Mouse (Mus musculus) neural tube, embryonic 12.5 days (tissue): ENCODE results near the gene Arsk. TPM values are rescaled to one million over a fixed set of nuclear protein-coding genes. Genes with fewer than 3 reads are reported as not detected.
A peak's percentile ranks its signal among the peaks of the same experiment; 100 is the strongest.

Experiments
- ATAC-seq: fragments of 200-750 bp; cut with Nextera tagmentation; 2 replicates; pipeline ENCODE4 v1.8.0; 2017; ENCODE audit warnings: low read depth, mild to moderate bottlenecking, moderate TSS enrichment, moderate library complexity; ENCODE audit not compliant: low FRiP score
- H3K27ac ChIP-seq: fragments of 300-500 bp; sonication (generic); 2 replicates; pipeline ENCODE4 v1.5.1; 2016
- H3K27me3 ChIP-seq: fragments of 300-500 bp; sonication (generic); replicated peaks from 2 replicates; pipeline ENCODE4 v1.6.1; 2016; ENCODE audit warnings: mild to moderate bottlenecking
- H3K36me3 ChIP-seq: fragments of 300-500 bp; sonication (generic); 2 replicates; pipeline ENCODE4 v1.6.1; 2016; ENCODE audit warnings: mild to moderate bottlenecking
- H3K4me1 ChIP-seq: fragments of 300-500 bp; sonication (generic); 2 replicates; pipeline ENCODE4 v1.6.1; 2016
- H3K4me2 ChIP-seq: fragments of 300-500 bp; sonication (generic); replicated peaks from 2 replicates; pipeline ENCODE4 v1.6.1; 2016; ENCODE audit warnings: mild to moderate bottlenecking
- H3K4me3 ChIP-seq: fragments of 300-500 bp; sonication (generic); 2 replicates; pipeline ENCODE4 v1.5.1; 2016
- H3K9ac ChIP-seq: fragments of 300-500 bp; sonication (generic); 2 replicates; pipeline ENCODE4 v1.6.1; 2016; ENCODE audit warnings: mild to moderate bottlenecking
- H3K9me3 ChIP-seq: fragments of 300-500 bp; sonication (generic); 2 replicates; pipeline ENCODE4 v1.6.1; 2016; ENCODE audit warnings: mild to moderate bottlenecking
- WGBS: fragments of 180-500 bp; shearing (Covaris S2); methylation state at CpG from one replicate; pipeline ENCODE4 v1.1.7; 2016; 5-methylcytosine and 5-hydroxymethylcytosine counted together
- polyA plus RNA-seq: library from polyadenylated mRNA; unstranded; fragments of >200 nt; fragmentation: Nextera tagmentation; extraction: Ambion mirVana; gene quantifications from 2 replicates; pipeline ENCODE4 v1.2.1, GENCODE M21; 2016

Arsk gene
- polyA plus RNA-seq, 1 experiment from 2014 or later = 5.0 TPM

DNA sequence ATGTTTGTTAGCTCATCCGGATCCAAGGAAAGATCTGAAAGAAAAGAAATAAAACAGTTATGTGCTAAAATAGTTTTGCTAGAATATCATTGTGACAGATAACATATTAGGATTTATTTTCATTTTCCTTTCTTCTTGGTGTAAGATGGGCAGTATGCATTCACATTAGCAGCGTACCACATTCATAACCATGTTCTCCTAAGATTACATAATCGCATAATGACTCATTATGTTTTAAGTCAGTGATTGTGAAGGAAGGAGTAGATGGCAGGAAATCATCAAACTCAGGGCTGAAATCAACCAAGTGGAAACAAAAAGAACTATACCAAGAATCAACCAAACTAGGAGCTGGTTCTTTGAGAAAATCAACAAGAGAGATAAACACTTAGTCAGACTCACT lies 35.9 kb downstream of the Arsk start:
- ATAC-seq = no peak
- H3K27ac ChIP-seq = no peak overlapping the region
- no peak overlapping the region for H3K9ac ChIP-seq
- H3K27me3 ChIP-seq = peaks cover 8% of the 10 kb centered on the region; the same call in 1 of the 2 replicates
- H3K9me3 ChIP-seq = no peaks in the 10 kb centered on the region
- H3K4me1 ChIP-seq = no peaks in the 10 kb centered on the region
- H3K36me3 ChIP-seq = 0 out of 2 replicates have a peak, but pooled peaks cover 9% of the 10 kb centered on the region
- no peak overlapping the region for H3K4me3 ChIP-seq
- 92% methylated on average over 3 of the region's 3 CpGs for WGBS
- H3K4me2 ChIP-seq = no peak overlapping the region

DNA sequence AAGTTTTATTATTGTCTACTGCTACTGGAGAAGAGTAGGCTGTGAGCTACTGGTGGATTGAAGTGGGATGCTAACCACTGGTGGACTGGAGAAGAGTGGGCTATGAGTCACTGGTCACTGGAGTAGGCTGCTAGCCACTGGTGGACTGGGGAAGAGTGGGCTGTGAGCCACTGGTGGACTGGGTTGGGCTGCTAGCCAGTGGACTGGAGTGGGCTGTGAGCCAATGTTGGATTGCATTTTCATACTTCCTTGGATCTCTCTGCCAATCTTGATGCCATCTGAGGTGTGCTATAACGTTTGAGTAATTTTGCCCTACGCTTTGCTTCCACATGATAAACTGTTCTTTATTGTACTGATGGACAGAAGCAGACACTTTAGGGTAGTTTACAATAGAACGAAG lies 36.3 kb downstream of the Arsk start:
- 0 out of 2 replicates have a peak, but pooled peaks cover 9% of the 10 kb centered on the region for H3K36me3 ChIP-seq
- H3K4me2 ChIP-seq = no peak overlapping the region
- peaks cover 11% of the 10 kb centered on the region; the same call in 1 of the 2 replicates for H3K27me3 ChIP-seq
- H3K4me1 ChIP-seq = no peaks in the 10 kb centered on the region
- H3K9me3 ChIP-seq = no peaks in the 10 kb centered on the region
- 89% methylated on average over 3 of the region's 3 CpGs for WGBS
- H3K9ac ChIP-seq = no peak overlapping the region
- ATAC-seq = no peak
- no peak overlapping the region for H3K4me3 ChIP-seq
- H3K27ac ChIP-seq = no peak overlapping the region

DNA sequence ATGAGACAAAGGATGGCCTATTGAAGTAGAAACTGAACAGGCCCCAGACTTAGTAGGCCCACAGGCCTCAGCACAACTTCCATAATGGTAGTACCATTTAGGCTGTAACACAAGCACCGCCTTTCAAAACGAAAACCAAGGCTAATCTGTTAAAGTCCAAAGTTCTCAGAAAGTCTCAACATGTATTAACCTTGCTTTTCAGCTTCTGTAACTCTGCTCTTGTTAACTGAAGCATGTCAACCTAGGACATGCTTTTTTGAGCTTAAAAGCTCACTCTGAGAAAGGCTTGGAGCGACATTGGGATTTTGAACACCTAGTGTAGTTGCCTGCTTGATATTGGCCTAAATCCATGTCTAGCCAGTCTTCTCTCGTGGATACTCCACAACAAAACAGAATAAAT lies 38.9 kb downstream of the Arsk start:
- 93% methylated on average over 4 of the region's 4 CpGs for WGBS

DNA sequence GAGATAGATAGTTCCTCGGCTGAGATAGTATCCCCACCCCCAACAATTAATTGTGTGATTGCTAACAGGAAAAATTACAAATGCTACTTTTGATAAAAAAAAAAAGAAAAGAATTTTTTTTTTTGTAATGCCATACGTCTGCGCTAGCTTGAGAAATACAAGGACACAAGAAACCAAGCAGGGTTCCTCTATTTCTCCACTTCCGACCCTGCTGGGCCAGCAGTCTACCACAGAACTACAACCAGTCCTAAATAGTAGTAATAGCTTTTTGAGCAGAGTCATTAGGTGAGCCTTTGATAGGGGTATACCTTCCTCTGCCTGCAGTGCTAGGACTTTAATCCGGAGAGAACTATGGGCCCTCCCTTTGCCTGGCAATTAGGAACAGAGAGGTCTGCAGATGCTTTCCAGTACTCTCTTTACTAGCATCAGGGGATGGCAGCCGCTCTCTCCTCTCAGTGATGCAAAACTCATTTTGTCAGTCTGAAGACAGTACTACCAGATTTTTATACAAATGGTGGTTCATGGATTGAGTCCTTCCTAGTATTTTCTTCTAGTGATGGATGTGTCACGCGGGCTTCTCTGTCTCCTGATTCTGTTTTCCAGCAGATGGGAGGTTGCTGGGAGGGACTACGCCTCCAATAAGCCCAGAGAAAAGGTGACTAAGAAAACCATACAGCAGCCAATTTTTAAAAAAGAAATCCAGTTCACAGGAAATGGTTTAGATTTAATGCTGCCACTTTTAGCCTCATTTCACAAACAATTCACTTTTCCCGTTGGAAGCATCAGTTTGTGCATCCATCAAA lies 41.0 kb downstream of the Arsk start:
- WGBS = 64% methylated on average over 10 of the region's 10 CpGs
- H3K36me3 ChIP-seq = no peaks in the 10 kb centered on the region
- H3K4me3 ChIP-seq = no peak overlapping the region
- no peak for ATAC-seq
- no peaks in the 10 kb centered on the region for H3K9me3 ChIP-seq
- H3K27me3 ChIP-seq = peaks cover 43% of the 10 kb centered on the region
- H3K4me1 ChIP-seq = peaks cover 17% of the 10 kb centered on the region
- no peak overlapping the region for H3K9ac ChIP-seq
- no peak overlapping the region for H3K27ac ChIP-seq
- peak overlapping the region; percentile 99; the same call in 1 of the 2 replicates for H3K4me2 ChIP-seq

More for the DNA sequence above, 38.9 kb downstream of the Arsk start:
- no peak overlapping the region for H3K4me3 ChIP-seq
- no peaks in the 10 kb centered on the region for H3K9me3 ChIP-seq
- no peak overlapping the region for H3K27ac ChIP-seq
- peaks cover 33% of the 10 kb centered on the region for H3K27me3 ChIP-seq
- no peak overlapping the region for H3K9ac ChIP-seq
- ATAC-seq = no peak
- H3K36me3 ChIP-seq = 0 out of 2 replicates have a peak, but pooled peaks cover 3% of the 10 kb centered on the region
- H3K4me1 ChIP-seq = peaks cover 17% of the 10 kb centered on the region
- H3K4me2 ChIP-seq = no peak overlapping the region

DNA sequence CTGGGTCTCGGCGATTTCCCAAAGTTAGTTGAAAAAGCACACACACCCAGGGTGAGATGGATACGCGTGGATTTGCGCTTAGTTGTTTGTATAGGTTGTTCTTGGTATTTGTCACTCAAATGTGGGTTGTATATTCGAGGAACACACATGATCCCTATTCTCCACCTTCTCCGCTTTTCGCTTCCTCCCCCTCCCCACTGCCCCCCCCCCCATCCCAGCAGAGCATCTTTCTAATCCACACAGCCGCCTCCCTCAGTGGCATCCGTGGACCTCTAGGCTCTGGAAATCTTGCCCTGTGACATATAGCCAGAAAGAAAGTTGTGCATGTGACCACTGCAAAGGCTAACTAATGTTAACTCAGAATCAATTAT lies 41.6 kb downstream of the Arsk start, which contains the start of gene Gpr150:
Gene Gpr150 (minus strand): TSS at position 101 of the 371 bp plus-strand sequence.
- ATAC-seq = peak; percentile 1; the same call in 1 of the 2 replicates
- Histone ChIP-seq H3K27me3 (peaks cover 43% of the 10 kb centered on the region), H3K4me2 (peak within 1 kb of the TSS; percentile 99), H3K4me3 (peak within 1 kb of the TSS; percentile 50), H3K9me3 (no peaks in the 10 kb centered on the region), H3K4me1 (peaks cover 17% of the 10 kb centered on the region), H3K27ac (no peak within 1 kb of the TSS), H3K36me3 (no peaks in the 10 kb centered on the region), H3K9ac (peak within 1 kb of the TSS; percentile 56)
- 16% methylated on average over 10 of the region's 10 CpGs for WGBS

DNA sequence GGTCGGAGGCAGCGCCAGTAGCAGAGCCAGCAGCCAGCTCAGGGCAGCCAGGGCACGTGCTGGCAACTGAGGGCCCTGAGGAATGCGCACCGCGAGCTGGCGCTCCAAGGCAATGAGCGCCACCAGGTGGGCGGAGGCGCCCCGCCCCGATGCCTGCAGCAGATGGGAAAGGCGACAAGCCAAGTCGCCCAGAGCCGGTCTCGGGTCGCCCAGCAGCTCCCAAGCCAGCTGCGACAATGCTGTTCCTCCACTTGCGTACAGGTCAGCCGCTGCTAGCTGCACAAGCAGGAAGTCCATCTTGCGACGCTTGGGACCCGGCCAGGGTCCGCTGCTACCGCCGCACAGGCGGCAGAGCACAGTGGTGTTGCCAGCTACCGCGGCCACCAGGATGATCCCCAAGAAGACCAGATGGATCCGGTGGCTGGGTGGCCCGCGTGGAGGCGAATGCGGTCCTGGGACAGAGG lies 42.2 kb downstream of the Arsk start:
- Histone ChIP-seq H3K36me3 (no peaks in the 10 kb centered on the region), H3K4me2 (peak overlapping the region; percentile 99), H3K9me3 (no peaks in the 10 kb centered on the region), H3K27ac (no peak overlapping the region), H3K9ac (peak overlapping the region; percentile 56), H3K27me3 (peaks cover 43% of the 10 kb centered on the region), H3K4me1 (peaks cover 17% of the 10 kb centered on the region), H3K4me3 (peak overlapping the region; percentile 50)
- peak; percentile 94 for ATAC-seq
- under 1% methylated on average over 34 of the region's 34 CpGs for WGBS

DNA sequence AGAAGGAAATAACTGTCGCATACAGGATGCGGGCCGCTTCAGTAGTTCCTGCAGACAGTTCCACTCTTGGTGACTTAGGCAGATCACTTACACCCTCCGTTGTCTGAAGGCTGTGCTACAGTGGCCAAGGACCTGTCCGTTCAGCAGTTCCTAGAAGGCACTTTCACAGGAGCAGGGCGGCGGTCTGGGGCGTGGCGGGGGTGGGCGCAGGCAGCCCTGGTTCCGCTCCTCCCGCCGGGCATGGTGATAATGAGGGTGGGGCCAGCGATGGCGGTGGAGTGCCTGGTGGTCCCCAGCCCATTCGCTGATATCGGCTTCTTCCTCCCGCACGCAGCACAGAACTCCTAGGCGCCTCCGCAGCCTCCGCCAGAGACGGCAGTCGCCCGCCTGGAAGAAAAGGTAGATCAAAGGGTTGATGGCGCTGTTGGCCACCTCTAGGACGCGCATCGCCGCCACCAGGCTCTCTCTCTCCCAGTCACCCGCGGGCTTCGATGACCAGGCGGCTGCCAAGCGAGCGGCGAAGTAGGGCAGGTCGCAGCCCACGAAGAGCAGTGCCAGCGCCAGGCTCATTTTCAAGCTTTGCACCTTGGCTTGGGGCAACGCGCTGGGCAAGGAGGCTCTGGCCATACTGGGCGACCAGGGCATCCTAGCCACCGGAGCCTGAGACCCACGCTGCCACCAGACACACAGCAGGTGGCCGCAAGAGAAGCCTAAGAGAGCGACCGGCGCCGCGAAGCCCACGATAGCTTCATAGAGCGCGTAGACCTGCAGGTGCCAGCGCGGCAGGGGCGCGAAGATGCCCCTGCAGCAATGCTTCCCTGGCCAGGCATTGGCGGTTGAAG lies 42.8 kb downstream of the Arsk start:
- Histone ChIP-seq H3K27ac (no peak overlapping the region), H3K27me3 (peaks cover 43% of the 10 kb centered on the region), H3K4me1 (peaks cover 17% of the 10 kb centered on the region), H3K9ac (peak overlapping the region; percentile 56), H3K4me2 (peak overlapping the region; percentile 99), H3K9me3 (no peaks in the 10 kb centered on the region), H3K4me3 (peak overlapping the region; percentile 50), H3K36me3 (no peaks in the 10 kb centered on the region)
- peak; percentile 55 for ATAC-seq
- under 1% methylated on average over 59 of the region's 59 CpGs for whole genome bisulfite sequencing

DNA sequence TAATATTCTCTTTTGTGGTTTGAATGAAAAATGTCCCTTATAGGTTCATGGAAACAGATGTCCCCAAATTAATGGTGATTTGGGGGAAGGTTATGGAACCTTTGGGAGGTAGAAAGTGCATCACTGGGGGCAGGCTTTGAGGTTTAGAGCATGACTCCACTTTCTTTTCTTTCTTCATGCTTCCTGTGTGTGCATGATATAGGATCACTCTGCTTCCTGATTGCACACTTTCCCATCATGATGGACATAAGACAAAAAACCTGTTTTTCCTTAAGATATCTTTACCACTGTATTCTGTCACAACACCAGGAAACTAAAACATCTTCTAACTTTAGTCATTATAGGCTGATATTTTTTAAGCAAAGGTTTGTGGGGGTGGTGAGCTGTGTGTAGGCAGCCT lies 53.5 kb downstream of the Arsk start:
- Histone ChIP-seq H3K9me3 (no peaks in the 10 kb centered on the region), H3K4me3 (no peak overlapping the region), H3K4me1 (no peaks in the 10 kb centered on the region), H3K27me3 (no peaks in the 10 kb centered on the region), H3K9ac (no peak overlapping the region), H3K36me3 (no peaks in the 10 kb centered on the region), H3K27ac (no peak overlapping the region), H3K4me2 (no peak overlapping the region)
- ATAC-seq = no peak

DNA sequence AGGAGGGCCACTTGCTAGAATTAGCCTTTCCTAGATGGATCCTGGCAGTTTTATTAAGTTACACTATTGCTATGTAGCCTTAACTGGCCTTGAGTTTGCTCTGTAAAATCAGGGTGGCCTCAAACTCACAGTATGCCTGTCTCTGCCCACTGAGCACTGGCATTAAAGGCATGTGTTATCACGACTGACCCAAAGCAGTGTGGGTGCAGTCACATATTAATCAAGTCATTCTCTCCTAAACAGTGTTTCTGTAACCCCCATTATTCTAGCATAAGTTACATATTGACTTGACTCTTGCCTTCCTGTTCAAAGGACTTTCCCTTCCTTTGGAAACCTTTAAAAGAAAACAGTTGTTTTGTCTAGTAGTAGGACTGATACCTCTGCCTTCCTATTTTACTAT lies 56.0 kb downstream of the Arsk start:
- ATAC-seq = no peak
- WGBS = 70% methylated on average over 1 of the region's 1 CpGs
- H3K4me2 ChIP-seq = no peak overlapping the region
- no peak overlapping the region for H3K9ac ChIP-seq
- H3K36me3 ChIP-seq = no peaks in the 10 kb centered on the region
- H3K27me3 ChIP-seq = no peaks in the 10 kb centered on the region
- no peaks in the 10 kb centered on the region for H3K9me3 ChIP-seq
- H3K4me3 ChIP-seq = no peak overlapping the region
- no peaks in the 10 kb centered on the region for H3K4me1 ChIP-seq
- H3K27ac ChIP-seq = no peak overlapping the region

DNA sequence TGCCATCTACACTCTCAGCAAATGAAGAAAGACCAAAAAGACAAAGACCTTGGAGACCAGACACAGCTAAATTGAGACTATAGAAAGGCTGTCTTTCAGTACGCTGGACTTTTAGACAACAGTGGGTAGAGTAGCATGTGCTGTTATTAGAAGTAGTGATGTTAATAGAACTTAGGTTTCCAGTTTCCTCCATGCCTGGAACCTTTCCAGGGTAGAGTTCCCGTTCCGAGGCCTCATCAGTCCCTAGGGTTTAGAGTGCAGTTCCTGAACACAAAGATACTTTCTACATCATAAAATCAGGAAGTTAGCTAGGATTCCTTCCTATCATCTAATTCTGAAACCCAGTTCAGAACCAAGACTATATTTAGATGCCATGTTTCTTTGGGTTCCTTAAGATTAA lies 73.9 kb downstream of the Arsk start:
- H3K4me1 ChIP-seq = no peaks in the 10 kb centered on the region
- H3K27ac ChIP-seq = no peak overlapping the region
- no peaks in the 10 kb centered on the region for H3K36me3 ChIP-seq
- 88% methylated on average over 3 of the region's 3 CpGs for WGBS
- H3K9me3 ChIP-seq = no peaks in the 10 kb centered on the region
- H3K4me3 ChIP-seq = no peak overlapping the region
- H3K4me2 ChIP-seq = no peak overlapping the region
- H3K27me3 ChIP-seq = no peaks in the 10 kb centered on the region
- no peak for ATAC-seq
- H3K9ac ChIP-seq = no peak overlapping the region

DNA sequence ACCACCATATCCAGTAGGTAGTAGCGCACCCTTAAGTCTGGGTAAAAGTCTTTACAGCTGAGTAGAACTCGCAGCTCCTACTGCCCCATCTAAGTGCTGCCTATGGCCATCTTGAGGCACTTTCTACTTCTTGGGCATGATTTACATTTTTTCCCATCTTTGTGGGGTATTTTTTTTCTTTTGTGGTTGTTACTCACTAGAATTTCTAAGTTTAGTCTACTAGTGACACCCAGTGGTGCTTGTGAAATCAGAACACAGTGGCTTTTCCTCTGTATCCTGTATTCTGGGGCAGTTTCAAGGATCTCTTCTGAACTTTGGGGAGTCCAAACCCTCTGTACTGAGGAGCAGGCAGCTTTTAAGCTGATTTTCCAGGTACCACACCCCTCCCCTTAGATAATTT lies 76.7 kb downstream of the Arsk start:
- Histone ChIP-seq H3K4me1 (peaks cover 4% of the 10 kb centered on the region; the same call in 1 of the 2 replicates), H3K9ac (no peak overlapping the region), H3K36me3 (no peaks in the 10 kb centered on the region), H3K9me3 (no peaks in the 10 kb centered on the region), H3K27me3 (no peaks in the 10 kb centered on the region), H3K4me2 (no peak overlapping the region), H3K4me3 (no peak overlapping the region), H3K27ac (no peak overlapping the region)
- 87% methylated on average over 2 of the region's 2 CpGs for WGBS
- no peak for ATAC-seq

DNA sequence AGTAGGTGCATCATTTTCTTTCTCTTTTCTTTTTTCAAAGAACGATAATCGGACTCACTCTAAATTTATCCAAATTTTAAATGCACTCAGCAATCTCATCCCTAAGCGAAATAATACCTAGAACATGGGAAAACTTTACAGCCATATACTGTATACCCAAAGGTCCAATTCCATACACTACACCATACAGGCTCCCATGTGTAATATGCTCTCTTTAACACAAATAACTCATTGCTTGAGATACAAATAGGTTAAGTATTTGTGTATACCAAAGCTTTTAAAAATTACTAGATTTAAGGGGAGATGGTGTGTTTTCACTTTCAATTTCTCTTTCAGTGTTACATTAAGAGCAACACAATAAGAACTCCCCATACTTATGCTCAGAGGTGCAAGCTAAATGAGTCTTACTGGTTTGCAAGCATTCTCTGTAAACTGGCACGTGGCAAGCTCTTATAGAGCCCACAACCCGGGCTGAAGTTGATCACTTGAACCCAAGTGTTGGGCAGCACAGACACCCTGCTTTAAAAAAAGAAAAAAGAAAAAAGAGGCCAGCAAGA lies 79.5 kb downstream of the Arsk start:
- Histone ChIP-seq H3K27me3 (no peaks in the 10 kb centered on the region), H3K36me3 (no peaks in the 10 kb centered on the region), H3K9me3 (no peaks in the 10 kb centered on the region), H3K4me2 (peak overlapping the region; percentile 58), H3K9ac (no peak overlapping the region), H3K27ac (no peak overlapping the region), H3K4me3 (peak overlapping the region; percentile 68), H3K4me1 (peaks cover 4% of the 10 kb centered on the region; the same call in 1 of the 2 replicates)
- ATAC-seq = peak; percentile 69
- 46% methylated on average over 5 of the region's 5 CpGs for whole genome bisulfite sequencing
